Mouse (Mus musculus): ENCODE measurements at regions not wholly inside any gene's neighbourhood (a gene's known extent, or its start where the extent isn't known, plus 50 kb on each side); places are given as distances from the start of the nearest gene placed in this dataset.
"Not testable (repeated sequence)": the region's sequence is repeated elsewhere in the genome, so short reads cannot be mapped to it uniquely, and the experiment has no call there.

- no peak for DNase-seq
- intact Hi-C loops (cut with DNase I) = no loop called here
Measured at GRCm38 (mm10) chr10:111354607-111355006, 56.1 kb downstream of the Bbs10 start.

DNA sequence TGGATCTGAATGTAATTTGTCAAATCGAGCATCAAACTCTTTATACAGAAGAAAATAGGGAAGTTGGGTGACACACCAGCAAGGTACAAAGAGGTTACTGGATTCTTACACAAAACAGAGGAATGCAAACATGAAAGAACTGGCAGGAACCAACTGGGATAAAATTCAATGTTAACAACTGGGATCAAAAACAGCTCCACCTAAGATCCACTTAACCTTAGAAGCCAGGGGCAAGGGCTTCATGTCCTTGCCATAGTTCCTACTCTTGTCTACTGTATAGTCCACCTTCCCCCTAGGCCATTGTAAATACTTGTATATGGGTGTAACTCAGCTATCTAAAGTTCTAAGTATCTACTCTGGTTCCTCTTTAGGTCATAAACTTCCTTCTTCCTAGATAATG, 59.9 kb downstream of the Bbs10 start:
- DNase-seq; intact Hi-C loops (cut with DNase I): not testable (repeated sequence)

DNA sequence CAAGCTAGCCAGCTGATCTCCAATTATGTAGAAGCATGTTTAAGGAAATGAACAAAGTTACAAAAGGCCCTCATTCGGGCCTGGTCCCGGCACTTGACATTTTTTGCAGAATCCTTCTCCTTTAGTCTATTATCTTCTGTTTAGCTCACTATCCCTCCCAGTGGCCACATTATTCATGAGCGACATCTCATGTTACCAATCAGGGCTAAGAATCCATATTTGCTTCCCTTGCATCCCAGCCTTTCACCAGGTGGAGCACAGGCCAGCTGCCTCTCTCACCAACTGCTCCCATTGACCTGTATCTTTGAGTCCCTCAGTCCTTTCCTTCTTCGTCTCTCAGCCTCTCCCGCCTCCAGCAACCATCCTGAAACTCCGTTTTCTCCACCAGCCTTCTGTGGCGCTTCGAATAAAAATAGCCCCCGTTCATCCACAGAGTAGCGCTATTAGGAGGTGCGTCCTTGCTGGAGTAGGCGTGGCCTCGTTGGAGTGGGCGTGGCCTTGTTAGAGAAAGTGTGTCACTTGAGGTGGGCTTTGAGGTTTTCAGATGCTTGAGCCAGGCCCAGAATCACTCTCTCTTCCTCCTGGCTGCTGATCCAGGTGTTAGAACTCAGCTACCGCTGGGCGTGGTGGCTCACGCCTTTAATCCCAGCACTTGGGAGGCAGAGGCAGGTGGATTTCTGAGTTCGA, 63.4 kb downstream of the Bbs10 start:
- no peak for DNase-seq
- intact Hi-C loops (cut with DNase I) = no loop called here

DNA sequence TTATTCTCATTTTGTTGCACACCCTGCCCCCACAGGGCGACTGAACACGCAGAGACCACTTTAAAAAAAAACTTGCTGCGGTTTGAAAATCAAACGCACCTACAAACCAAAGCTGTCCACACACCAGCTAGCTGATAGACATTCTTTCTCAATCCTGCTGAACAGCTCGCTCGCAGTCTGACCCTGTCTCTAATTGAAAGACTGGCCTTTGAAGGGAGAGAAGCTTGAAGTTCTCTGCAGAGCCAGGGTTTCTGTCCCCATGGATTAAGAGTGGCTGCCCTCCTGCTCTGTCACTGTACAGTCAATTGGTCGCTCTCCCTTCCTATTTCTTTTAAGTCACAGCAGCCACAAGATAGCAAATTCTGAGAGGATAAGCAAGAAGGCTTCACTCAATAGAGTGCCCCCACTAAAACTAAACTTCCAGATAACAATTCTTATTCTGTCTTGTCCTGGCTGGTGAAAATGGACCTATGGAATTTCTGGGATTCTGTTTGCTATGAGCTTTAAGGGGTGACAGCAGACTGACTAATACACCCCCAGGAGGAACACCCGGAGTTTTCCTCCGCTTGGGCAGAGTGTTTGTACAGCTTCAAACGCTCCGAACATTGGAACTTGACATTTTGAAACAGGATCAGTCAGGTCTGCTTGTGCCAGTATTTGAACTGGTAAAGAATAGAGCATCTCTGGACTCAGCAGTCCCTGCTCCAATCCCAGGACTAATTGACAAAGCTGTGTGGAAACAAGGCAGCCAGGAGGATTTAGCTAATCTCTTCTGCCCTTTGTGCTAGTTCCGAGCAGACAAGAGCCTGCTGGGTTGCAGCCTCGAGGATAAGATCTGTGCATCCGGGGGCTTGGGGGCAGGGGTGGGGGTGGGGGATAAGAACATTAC, 65.5 kb downstream of the Bbs10 start:
- intact Hi-C loops (cut with DNase I) = no loop called here
- DNase-seq = no peak

GRCm38 (mm10) chr10:111365011-111365410, 66.5 kb downstream of the Bbs10 start:
- intact Hi-C loops (cut with DNase I) = no loop called here
- no peak for DNase-seq

DNA sequence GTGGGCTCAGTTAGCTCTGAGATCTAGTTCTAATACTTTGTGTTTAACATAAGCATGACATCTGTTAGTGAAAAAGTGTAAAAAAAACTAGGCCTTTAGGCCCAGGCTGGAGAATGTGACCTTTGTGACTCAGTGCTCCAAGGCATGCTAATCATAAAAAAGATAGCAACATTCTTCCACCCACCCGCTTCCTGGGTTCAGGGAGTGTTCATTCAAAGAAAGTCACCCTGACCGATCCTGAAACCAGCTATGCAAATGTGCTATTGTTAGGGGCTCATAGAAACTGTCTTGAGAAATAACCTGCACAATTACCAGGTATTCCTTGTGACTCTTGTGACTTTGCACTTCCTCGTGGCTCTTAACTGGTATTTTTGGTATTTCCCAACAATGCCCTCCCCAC, 70.6 kb downstream of the Bbs10 start:
- intact Hi-C loops (cut with DNase I); DNase-seq: not testable (repeated sequence)

GRCm38 (mm10) chr10:111378047-111378618, 79.7 kb downstream of the Bbs10 start:
- DNase-seq = no peak

GRCm38 (mm10) chr10:111381689-111382088, 83.2 kb downstream of the Bbs10 start:
- intact Hi-C loops (cut with DNase I) = no loop called here
- DNase-seq = no peak

More at GRCm38 (mm10) chr10:111378047-111378618, 79.7 kb downstream of the Bbs10 start:
- intact Hi-C loops (cut with DNase I) = no loop called here

DNA sequence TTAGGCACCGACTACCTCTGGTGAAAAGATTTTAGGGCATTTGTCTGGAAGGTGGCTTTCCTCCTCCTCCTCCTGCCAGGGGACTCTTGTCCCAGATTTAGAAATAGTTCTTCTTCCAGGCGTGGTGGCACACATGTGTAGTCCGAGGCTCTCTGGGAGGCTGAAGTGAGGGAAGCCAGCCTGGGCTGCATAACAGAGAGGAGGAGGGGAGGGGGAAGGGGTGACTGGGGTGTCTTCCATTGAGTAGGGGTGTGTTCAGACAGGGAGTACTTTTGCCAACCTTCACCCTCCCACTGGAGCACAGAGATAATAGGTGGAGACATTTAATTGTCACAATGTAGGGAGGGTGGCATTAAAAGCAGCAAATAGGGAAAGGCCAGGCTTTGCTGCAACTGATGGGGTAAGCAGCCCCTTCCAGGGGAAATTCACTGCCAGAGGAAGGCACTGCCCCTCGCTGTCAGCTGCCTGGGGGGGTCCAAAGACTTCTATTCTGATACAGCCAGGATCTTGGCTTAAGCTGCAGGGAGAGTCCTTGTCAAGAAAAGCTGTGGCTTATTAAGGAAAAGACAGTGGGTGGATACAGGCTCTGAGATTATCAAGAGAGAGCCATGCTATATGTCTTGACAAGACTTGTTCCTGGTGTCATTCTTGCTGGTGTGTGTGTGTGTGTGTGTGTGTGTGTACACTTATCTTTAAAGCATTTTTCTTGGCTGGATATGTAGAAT, 83.9 kb downstream of the Bbs10 start:
- intact Hi-C loops (cut with DNase I) = no loop called here

GRCm38 (mm10) chr10:111385561-111385960, 87.1 kb downstream of the Bbs10 start:
- intact Hi-C loops (cut with DNase I) = no loop called here
- no peak for DNase-seq

More for the DNA sequence above, 83.9 kb downstream of the Bbs10 start:
- DNase-seq = no peak

DNA sequence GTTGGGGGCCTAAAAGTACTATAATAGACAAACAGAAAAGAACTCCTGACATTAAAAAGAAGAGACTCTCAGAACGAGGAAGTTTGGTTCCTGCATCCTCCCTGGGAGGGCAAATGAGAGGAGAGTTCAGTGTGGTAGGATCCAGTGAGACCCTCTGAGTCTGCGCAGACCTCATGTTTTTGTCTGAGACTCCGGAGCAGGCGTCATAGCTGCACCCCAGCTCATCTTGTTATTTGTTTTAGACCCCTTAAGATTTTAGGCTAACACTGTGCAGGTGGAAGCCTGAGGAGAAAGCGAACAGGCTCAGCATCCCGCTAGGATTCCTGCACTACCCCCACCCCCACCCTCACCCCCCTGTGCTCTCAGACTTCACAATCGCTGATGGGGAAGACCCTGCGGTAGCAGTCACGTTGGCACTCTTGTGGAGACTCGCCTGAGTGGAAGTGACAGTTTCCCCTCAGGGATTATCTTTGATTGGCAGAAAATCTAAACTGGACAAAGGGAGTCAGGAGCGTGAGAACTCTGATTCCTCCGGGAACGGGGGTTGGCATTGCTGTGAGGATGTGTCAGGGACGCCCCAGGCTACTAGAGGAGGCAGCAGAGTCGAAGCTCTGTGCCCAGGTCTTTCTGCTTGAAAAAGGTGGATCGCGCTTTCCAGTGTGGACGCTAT, 85.0 kb upstream of the Nap1l1 start:
- DNase-seq = no peak
- intact Hi-C loops (cut with DNase I) = no loop called here

DNA sequence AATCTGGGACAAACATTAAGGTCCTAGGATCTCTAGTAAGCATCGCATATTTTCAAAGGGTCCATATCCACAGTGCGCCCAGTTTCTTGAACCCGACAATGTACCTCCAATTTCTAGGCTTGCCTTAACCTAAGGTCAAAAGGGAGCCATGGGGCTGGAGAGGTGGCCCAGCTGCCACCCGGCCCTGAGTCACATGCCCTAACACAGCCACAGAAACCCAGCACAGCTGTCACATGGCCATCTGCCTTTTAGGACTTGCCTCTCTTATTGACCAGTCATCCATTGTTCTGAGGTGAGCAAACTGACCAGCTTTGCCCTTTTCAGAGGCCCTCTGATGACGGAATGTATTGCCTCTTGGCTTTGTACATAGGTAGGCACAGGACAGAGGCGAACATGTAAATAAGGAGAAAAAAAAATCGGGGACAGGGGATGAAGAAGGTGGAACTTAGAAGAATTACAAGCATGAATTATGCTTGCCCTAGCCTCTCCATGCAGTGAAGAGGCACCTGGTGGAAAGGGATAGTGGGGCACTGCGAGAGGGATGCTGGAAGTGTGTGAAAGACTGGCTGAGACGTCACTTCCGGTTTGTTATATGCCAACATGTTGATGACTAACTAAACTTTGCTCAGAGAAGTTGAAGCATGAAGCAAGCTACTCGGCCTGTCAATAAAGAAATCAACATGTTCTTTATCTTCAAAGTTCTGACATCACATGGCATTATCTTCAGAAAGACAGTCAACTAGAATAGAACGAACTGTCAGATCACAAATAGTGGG, 84.3 kb upstream of the Nap1l1 start:
- DNase-seq = no peak
- intact Hi-C loops (cut with DNase I) = no loop called here

GRCm38 (mm10) chr10:111389890-111390289, 83.1 kb upstream of the Nap1l1 start:
- peak; percentile 70 for DNase-seq
- intact Hi-C loops (cut with DNase I) = no loop called here

DNA sequence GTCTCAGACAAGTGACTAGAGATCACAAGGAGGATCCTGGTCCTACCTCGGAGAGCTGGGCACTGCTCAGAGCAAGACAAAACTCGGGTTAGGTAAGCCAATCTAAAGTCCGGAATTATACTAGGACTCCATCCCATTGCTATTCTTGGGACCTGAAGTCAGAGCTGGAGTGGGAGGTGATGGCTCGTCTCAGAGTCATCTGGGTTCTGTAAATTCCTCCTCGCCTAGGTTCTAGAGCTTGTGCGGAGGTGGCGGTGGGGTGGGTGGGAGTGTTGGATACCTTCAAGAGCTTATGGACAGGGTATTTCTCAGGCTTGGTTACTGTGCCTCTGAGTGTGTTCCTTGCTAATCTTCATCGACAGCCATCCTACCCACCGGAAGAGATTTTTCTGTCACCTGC, 78.6 kb upstream of the Nap1l1 start:
- intact Hi-C loops (cut with DNase I) = no loop called here
- no peak for DNase-seq

DNA sequence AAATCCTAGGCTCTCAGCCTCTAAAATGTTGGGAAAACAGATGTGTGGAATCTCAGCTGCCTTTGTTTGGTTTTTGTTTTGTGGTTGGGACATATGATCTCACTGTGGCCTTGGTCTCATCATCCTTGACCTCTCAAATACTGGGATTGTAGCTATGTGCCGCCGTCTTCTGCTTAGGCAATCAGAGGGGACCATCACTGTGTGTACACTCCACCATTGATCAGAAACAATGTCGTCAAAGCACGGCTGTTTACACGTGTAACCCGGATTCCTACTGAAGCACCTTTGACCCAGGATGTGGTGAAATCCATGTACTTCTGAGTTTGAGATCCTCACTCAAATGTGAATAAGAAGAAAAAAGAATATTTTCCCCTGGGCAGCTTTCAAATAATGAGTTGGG, 68.0 kb upstream of the Nap1l1 start:
- intact Hi-C loops (cut with DNase I) = no loop called here
- DNase-seq = no peak

GRCm38 (mm10) chr10:111408887-111409286, 64.1 kb upstream of the Nap1l1 start:
- DNase-seq = no peak
- intact Hi-C loops (cut with DNase I) = no loop called here

GRCm38 (mm10) chr10:111409497-111409896, 63.5 kb upstream of the Nap1l1 start:
- no peak for DNase-seq
- intact Hi-C loops (cut with DNase I) = no loop called here

DNA sequence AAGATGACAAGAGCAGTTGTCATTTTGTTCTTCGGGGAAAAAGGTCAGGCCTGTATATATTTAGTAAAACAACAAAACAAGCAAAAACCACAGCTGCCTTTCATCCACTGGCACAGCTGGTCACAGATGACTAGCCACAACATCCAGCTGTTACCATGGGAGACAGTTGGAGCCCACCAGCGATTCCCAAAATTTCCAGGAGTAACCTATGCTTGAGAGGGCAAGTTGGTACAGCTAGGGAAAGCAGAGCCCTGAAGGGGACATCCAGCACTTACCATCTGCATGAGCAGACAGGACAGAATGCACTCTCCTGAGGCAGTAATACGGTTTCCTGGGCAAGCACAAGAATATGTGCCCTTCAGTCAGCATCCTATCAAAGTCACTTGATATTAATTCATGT, 62.9 kb upstream of the Nap1l1 start:
- intact Hi-C loops (cut with DNase I) = no loop called here
- DNase-seq = no peak

- no peak for DNase-seq
- intact Hi-C loops (cut with DNase I) = no loop called here
Measured at GRCm38 (mm10) chr10:111411533-111411932, 61.5 kb upstream of the Nap1l1 start.
